ENCODE assay signal across 8 mouse cellular contexts in the genomic region with DNA sequence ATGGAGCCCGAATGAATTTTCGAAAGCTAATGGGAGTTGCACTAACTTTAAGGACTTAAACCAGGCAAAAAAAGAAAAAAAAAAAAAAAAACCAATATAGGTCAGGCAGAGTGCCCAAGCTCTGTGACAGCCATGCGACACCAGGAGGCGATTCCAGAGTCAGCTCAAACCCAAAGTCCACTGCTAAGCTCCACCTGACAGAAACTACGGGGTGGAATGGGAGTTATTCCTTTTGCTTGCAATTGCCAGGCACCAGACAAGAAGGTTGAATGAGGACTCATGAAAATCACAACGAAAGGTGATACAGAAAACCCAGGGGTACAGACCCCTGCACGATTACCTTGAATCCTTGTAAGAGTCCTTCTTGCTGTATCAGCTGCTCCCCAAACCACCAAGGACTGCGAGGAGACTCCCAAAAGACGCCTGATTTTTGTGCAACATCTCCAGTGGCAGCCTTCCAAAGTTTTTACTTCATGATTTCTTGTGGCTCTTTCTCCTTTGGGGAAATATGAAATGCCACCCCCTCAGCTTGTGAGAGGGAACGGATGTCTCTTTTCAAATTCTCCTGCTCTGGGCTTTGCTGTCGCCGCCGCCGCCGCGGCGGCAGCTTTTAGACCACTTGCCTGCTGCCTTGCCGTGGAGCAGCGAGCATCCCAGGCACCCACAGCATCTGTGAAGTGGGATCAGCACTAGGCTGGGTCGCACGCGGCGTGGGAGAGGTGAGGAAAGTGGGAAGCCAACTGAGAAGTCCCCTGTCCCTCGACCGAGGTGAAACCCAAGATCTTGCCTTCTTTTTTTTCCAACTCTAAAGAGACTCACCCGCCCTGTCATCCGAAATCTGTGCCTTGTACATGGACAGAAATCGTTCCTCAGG. TPM values are rescaled to one million over a fixed set of nuclear protein-coding genes. Genes with fewer than 3 reads are reported as not detected.
DNase-seq lines count a peak whose midpoint lies in the region; ATAC-seq and TF ChIP-seq lines count a peak whose summit lies in the region.

No protein-coding gene starts in this region.

- peak overlapping the region; percentile 63 to 70 for H3K4me3 ChIP-seq in ES-E14 (ENCODE audit: insufficient read depth in 1 of 2, low read depth in 1 of 2, low read length in 2 of 2, poor library complexity in 1 of 2, severe bottlenecking in 1 of 2)
- H3K4me3 ChIP-seq in heart, embryonic 12.5 days, result peak overlapping the region; percentile 59
- H3K4me3 ChIP-seq in liver, embryonic 16.5 days (ENCODE audit: low read depth, low read length), result peak overlapping the region; percentile 42

- no peaks in the 10 kb centered on the region; a peak in 1 of 4 replicates for H3K4me1 ChIP-seq in ES-E14 (ENCODE audit: control insufficient read depth in 2 of 2, insufficient read depth in 2 of 2, low read length in 2 of 2, poor library complexity in 1 of 2)
- H3K4me1 ChIP-seq in heart, embryonic 12.5 days (replicated peaks), result peaks cover 3% of the 10 kb centered on the region; the same call in 1 of the 2 replicates
- H3K4me1 ChIP-seq in liver, embryonic 16.5 days (ENCODE audit: control insufficient read depth, low read depth, low read length), result no peaks in the 10 kb centered on the region

- in situ Hi-C loops in ES-E14 (cut with MboI; ENCODE audit: low sequenced_read_pairs in 2 of 2, unreplicated experiment in 2 of 2), result no loop called here

- no peak overlapping the region for H3K27ac ChIP-seq in ES-E14 (ENCODE audit: insufficient read depth, low read depth, low read length, poor library complexity, severe bottlenecking)
- no peak overlapping the region for H3K27ac ChIP-seq in heart, embryonic 12.5 days (ENCODE audit: poor library complexity, severe bottlenecking)
- no peak overlapping the region for H3K27ac ChIP-seq in liver, embryonic 16.5 days (ENCODE audit: low read length)

- H3K36me3 ChIP-seq in ES-E14 (ENCODE audit: control insufficient read depth, insufficient read depth, low read length, poor library complexity, severe bottlenecking), result no peaks in the 10 kb centered on the region
- no peaks in the 10 kb centered on the region for H3K36me3 ChIP-seq in heart, embryonic 12.5 days
- H3K36me3 ChIP-seq in liver, embryonic 16.5 days (ENCODE audit: control insufficient read depth, insufficient read depth), result no peaks in the 10 kb centered on the region

- H3K9me3 ChIP-seq in ES-E14 (ENCODE audit: control insufficient read depth, insufficient read depth, low read depth, low read length), result no peaks in the 10 kb centered on the region
- no peaks in the 10 kb centered on the region for H3K9me3 ChIP-seq in heart, embryonic 12.5 days (replicated peaks)
- no peaks in the 10 kb centered on the region for H3K9me3 ChIP-seq in liver, embryonic 16.5 days (replicated peaks; ENCODE audit: control insufficient read depth, low read length)

- peak overlapping the region; percentile 25; the same call in 1 of the 2 replicates for H3K9ac ChIP-seq in ES-E14 (ENCODE audit: insufficient read depth, low read depth, low read length, poor library complexity, severe bottlenecking)
- H3K9ac ChIP-seq in heart, embryonic 12.5 days, result peak overlapping the region; percentile 28; the same call in 1 of the 2 replicates
- no peak overlapping the region for H3K9ac ChIP-seq in liver, embryonic 16.5 days (ENCODE audit: low read depth, low read length)

- DNase-seq in ES-E14 (ENCODE audit: low read depth, low spot score), result no peak
- peak; percentile 23 for DNase-seq in cerebellum, adult 8-10 months
- DNase-seq in kidney, postnatal 10 days, result peak; percentile 11
- peak; percentile 71 to 72 for DNase-seq in right cerebral cortex, adult 2 months (ENCODE audit: low spot score in 2 of 2)
- DNase-seq in gastrocnemius, adult 18-20 months (ENCODE audit: low spot score), result no peak

- WGBS in heart, embryonic 12.5 days, result 11% methylated on average over 28 of the region's 28 CpGs
- WGBS in liver, embryonic 16.5 days (ENCODE audit: insufficient replicate concordance), result 9% methylated on average over 28 of the region's 28 CpGs

- H3K4me2 ChIP-seq in heart, embryonic 12.5 days, result peak overlapping the region; percentile 90
- peak overlapping the region; percentile 53 for H3K4me2 ChIP-seq in liver, embryonic 16.5 days (ENCODE audit: low read depth, low read length)

- ATAC-seq in heart, embryonic 12.5 days (ENCODE audit: insufficient number of reproducible peaks, low FRiP score), result no peak
- no peak for ATAC-seq in liver, embryonic 16.5 days (ENCODE audit: low read depth)
- ATAC-seq in megakaryocyte-erythroid progenitor cell, adult 5-6 weeks (replicated peaks; ENCODE audit: low FRiP score, low TSS enrichment, poor library complexity, severe bottlenecking), result no peak

- H3K27me3 ChIP-seq in heart, embryonic 12.5 days (replicated peaks), result peaks cover 51% of the 10 kb centered on the region
- peaks cover 20% of the 10 kb centered on the region for H3K27me3 ChIP-seq in liver, embryonic 16.5 days (ENCODE audit: control insufficient read depth, insufficient read depth, low read depth, low read length)

TF ChIP-seq in ES-E14, 5 proteins besides CTCF, POLR2A, EP300 and RAD21:
- TF ChIP-seq ZNF384 (IDR thresholded peaks at IDR 0.05; ENCODE audit: low read depth, low read length), result no peak
- no peak for TF ChIP-seq HCFC1 (IDR thresholded peaks at IDR 0.05; ENCODE audit: borderline replicate concordance, insufficient read depth, low read length)
- no peak for TF ChIP-seq MAFK (IDR thresholded peaks at IDR 0.05; ENCODE audit: insufficient read depth, low read depth, low read length)

RNA-seq across cellular contexts. Expression of a gene that starts 0.7 kb away (rescaled TPM):
- 1.0 and 1.2 TPM in 2 replicates for total RNA-seq in ES-E14 (2012; rRNA removed)
- 0.78 and 1.0 TPM in 2 replicates for polyA plus RNA-seq in heart, embryonic 12.5 days (2016; fragmentation: Nextera tagmentation; extraction: Ambion mirVana)
- polyA plus RNA-seq in liver, embryonic 16.5 days (2015; fragmentation: Nextera tagmentation; extraction: Ambion mirVana), result not detected in 2 replicates
- under 1 TPM; 0.11 to 0.45 TPM for total RNA-seq in gastrocnemius, adult 18-20 months (2021)
- not detected in 2 replicates for total RNA-seq in megakaryocyte-erythroid progenitor cell, adult 5-6 weeks (2014; fragmentation: Nextera tagmentation)
- not detected in 2 replicates for total RNA-seq in megakaryocyte-erythroid progenitor cell, adult 5-6 weeks (2017)

RNA-seq across cellular contexts. Expression of a gene that starts 6.7 kb away (rescaled TPM):
- 0.69 and 0.85 TPM in 2 replicates for total RNA-seq in ES-E14 (2012; rRNA removed)
- polyA plus RNA-seq in heart, embryonic 12.5 days (2016; fragmentation: Nextera tagmentation; extraction: Ambion mirVana), result 1.6 and 1.7 TPM in 2 replicates
- 0.01 TPM in 1 of 2 replicates, not detected in the other for polyA plus RNA-seq in liver, embryonic 16.5 days (2015; fragmentation: Nextera tagmentation; extraction: Ambion mirVana)
- total RNA-seq in gastrocnemius, adult 18-20 months (2021), result under 1 TPM; 0.07 to 0.25 TPM
- total RNA-seq in megakaryocyte-erythroid progenitor cell, adult 5-6 weeks (2014; fragmentation: Nextera tagmentation), result not detected in 2 replicates
- total RNA-seq in megakaryocyte-erythroid progenitor cell, adult 5-6 weeks (2017), result not detected in 2 replicates

Comparison
In these comparisons a context has a peak if more than half of its experiments do, and no peak if none do; other contexts are left out.
1. DNase-seq: peak in cerebellum, adult 8-10 months (single experiment), kidney, postnatal 10 days (single experiment) and right cerebral cortex, adult 2 months (2 of 2); none in ES-E14 (single experiment) and gastrocnemius, adult 18-20 months (single experiment).
2. Peak in every context shown above with its lines, with median percentiles within 50 percentile points of each other: H3K4me3 ChIP-seq.